Mouse (Mus musculus) midbrain, embryonic 14.5 days (tissue): ENCODE measurements at regions not wholly inside any gene's neighbourhood (a gene's known extent, or its start where the extent isn't known, plus 50 kb on each side); places are given as distances from the start of the nearest gene placed in this dataset.

Experiments used
- ATAC-seq: fragments of 200-750 bp; cut with Nextera tagmentation; 2 replicates; pipeline ENCODE4 v1.8.0; 2017; ENCODE audit warnings: moderate number of reproducible peaks, moderate library complexity; ENCODE audit not compliant: low FRiP score, low TSS enrichment
- DNase-seq: peaks from one replicate; pipeline ENCODE4 v3.0.0-alpha.2; 2015
- H3K27ac ChIP-seq: fragments of 300-500 bp; sonication (generic); replicated peaks from 2 replicates; pipeline ENCODE4 v1.5.1; 2014; ENCODE audit warnings: mild to moderate bottlenecking, low read depth, low read length, moderate library complexity
- H3K27me3 ChIP-seq: fragments of 300-500 bp; sonication (generic); 2 replicates; pipeline ENCODE4 v1.6.1; 2014; ENCODE audit warnings: low read length, control low read depth, mixed read lengths; ENCODE audit not compliant: control insufficient read depth, insufficient read depth
- H3K36me3 ChIP-seq: fragments of 300-500 bp; sonication (generic); 2 replicates; pipeline ENCODE4 v1.6.1; 2014; ENCODE audit warnings: low read length, control low read depth; ENCODE audit not compliant: control insufficient read depth, insufficient read depth
- H3K4me1 ChIP-seq: fragments of 300-500 bp; sonication (generic); 2 replicates; pipeline ENCODE4 v1.6.1; 2014; ENCODE audit warnings: mild to moderate bottlenecking, antibody characterized with exemption, low read length, control low read depth; ENCODE audit not compliant: control insufficient read depth, insufficient read depth
- H3K4me2 ChIP-seq: fragments of 300-500 bp; sonication (generic); 2 replicates; pipeline ENCODE4 v1.6.1; 2014; ENCODE audit warnings: mild to moderate bottlenecking, low read length, moderate library complexity
- H3K4me3 ChIP-seq: fragments of 300-500 bp; sonication (generic); replicated peaks from 2 replicates; pipeline ENCODE4 v1.5.1; 2014; ENCODE audit warnings: low read depth, low read length
- H3K9ac ChIP-seq: fragments of 300-500 bp; sonication (generic); replicated peaks from 2 replicates; pipeline ENCODE4 v1.6.1; 2014; ENCODE audit warnings: mild to moderate bottlenecking, low read length, moderate library complexity
- H3K9me3 ChIP-seq: fragments of 300-500 bp; sonication (generic); 2 replicates; pipeline ENCODE4 v1.6.1; 2016; ENCODE audit warnings: low read length, control low read depth, mixed read lengths; ENCODE audit not compliant: control insufficient read depth
- WGBS: fragments of 180-500 bp; shearing (Covaris S2); extraction: QIAGEN DNeasy Blood & Tissue Kit; methylation state at CpG from one replicate; pipeline ENCODE4 v1.1.7; 2014; 5-methylcytosine and 5-hydroxymethylcytosine counted together

DNA sequence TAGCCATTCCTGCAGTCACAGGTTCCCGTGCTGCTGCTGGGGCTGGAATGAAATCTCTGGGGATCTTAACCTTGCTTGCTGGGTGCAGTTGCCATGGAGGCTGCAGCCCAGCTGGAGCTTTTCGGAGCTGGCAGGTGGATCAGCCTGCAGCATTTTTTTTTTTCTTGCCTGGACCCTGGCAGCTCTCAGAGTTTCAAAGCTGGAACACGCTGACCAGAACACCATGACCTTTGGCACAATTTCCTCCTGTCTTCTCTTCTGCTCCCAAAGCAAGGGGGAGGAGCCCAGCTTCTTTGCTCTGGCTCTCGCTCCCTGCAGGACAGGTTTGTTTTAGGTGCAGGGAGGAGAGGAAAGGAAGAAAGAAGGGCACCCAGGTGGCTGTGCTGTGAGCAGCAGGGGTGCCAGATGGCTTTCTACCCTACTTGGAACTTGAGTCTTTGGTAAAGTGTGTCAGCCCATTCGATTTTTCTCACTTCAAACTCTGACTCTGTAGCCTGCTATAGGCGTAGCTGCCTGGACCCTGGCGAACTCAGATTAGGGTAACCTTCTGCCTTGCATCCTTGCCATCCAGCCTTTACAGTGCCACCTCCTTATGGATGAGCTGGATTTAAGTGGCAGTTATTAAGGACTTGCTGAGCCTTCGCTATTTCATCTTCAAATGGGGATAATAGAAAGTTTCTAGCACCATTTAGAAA lies 1372.6 kb upstream of the A1bg start:
- Histone ChIP-seq H3K4me3 (no peak overlapping the region), H3K27me3 (no peaks in the 10 kb centered on the region), H3K4me2 (no peak overlapping the region), H3K27ac (no peak overlapping the region), H3K4me1 (no peaks in the 10 kb centered on the region), H3K36me3 (no peaks in the 10 kb centered on the region), H3K9me3 (no peaks in the 10 kb centered on the region), H3K9ac (no peak overlapping the region)
- DNase-seq = peak; percentile 18
- no peak for ATAC-seq
- 31% methylated on average over 8 of the region's 8 CpGs for WGBS

DNA sequence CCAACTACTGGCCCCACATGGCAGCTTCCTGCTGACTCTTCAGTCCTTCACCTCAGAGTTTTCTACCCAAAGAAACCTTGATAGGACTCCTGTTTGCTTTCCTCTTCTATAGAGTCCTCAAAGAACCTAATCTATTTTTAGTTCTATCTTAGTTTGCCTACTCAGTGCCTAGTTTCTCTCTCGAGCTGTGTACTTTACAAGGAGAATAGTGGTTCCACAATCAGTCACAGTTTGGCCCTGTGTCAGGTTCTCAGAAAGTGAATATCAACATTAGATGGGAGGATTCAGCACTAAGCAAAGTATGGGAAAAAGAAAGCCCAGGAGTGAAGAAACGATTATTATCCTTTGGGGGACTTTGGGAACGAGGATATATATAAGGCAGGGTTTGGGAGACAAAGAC lies 1372.0 kb upstream of the A1bg start:
- Histone ChIP-seq H3K36me3 (no peaks in the 10 kb centered on the region), H3K9ac (no peak overlapping the region), H3K4me3 (no peak overlapping the region), H3K4me1 (no peaks in the 10 kb centered on the region), H3K9me3 (no peaks in the 10 kb centered on the region), H3K27ac (no peak overlapping the region), H3K27me3 (no peaks in the 10 kb centered on the region), H3K4me2 (no peak overlapping the region)
- ATAC-seq (no peak), DNase-seq (no peak)
- 57% methylated on average over 3 of the region's 3 CpGs for WGBS

DNA sequence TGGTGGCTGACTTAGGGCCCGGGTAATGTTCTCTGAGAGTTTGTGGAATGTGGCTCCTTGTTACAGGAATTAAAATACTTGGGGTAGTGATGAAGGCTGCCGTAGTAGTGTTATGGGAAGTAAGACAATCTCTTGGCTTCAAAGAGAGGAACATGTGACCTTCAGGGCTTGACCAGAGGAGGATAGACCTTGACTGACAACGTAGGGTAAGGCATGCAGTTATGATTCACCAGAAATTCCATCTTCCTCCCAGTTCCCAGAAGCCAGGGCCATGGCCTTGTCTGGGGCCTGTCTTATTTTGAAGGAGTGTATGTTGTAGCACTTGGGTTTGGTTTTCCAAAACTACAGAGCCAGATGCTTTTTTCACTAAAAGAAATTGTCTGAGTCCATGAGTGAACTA lies 1370.1 kb upstream of the A1bg start:
- no peaks in the 10 kb centered on the region for H3K36me3 ChIP-seq
- no peak for ATAC-seq
- H3K27me3 ChIP-seq = no peaks in the 10 kb centered on the region
- H3K4me3 ChIP-seq = no peak overlapping the region
- no peaks in the 10 kb centered on the region for H3K4me1 ChIP-seq
- no peak overlapping the region for H3K9ac ChIP-seq
- no peaks in the 10 kb centered on the region for H3K9me3 ChIP-seq
- WGBS = 90% methylated on average over 3 of the region's 3 CpGs
- no peak overlapping the region for H3K4me2 ChIP-seq
- DNase-seq = no peak
- H3K27ac ChIP-seq = no peak overlapping the region

DNA sequence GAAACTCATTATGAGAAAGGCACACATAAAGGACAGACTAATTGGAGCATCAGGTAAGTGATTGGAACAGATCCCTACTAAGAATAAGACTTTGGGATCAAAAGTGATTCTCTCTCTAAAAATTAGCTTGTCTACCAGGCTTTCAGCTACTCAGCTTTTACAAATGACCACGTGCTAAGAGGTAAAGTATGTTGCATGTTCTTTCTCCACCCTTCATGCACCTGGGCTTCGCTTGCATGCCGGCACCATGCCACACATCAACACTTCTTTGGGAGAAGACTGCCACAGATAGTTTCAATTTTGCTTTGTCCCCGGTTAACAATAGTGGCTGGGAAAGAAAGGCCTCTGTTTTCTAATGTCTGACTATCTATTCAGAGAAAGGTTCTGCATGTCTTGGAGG lies 1367.9 kb upstream of the A1bg start:
- Histone ChIP-seq H3K27ac (no peak overlapping the region), H3K4me1 (no peaks in the 10 kb centered on the region), H3K9me3 (no peaks in the 10 kb centered on the region), H3K9ac (no peak overlapping the region), H3K4me3 (no peak overlapping the region), H3K27me3 (no peaks in the 10 kb centered on the region), H3K4me2 (no peak overlapping the region), H3K36me3 (no peaks in the 10 kb centered on the region)
- WGBS = 88% methylated on average over 4 of the region's 4 CpGs
- ATAC-seq = no peak
- DNase-seq = no peak

DNA sequence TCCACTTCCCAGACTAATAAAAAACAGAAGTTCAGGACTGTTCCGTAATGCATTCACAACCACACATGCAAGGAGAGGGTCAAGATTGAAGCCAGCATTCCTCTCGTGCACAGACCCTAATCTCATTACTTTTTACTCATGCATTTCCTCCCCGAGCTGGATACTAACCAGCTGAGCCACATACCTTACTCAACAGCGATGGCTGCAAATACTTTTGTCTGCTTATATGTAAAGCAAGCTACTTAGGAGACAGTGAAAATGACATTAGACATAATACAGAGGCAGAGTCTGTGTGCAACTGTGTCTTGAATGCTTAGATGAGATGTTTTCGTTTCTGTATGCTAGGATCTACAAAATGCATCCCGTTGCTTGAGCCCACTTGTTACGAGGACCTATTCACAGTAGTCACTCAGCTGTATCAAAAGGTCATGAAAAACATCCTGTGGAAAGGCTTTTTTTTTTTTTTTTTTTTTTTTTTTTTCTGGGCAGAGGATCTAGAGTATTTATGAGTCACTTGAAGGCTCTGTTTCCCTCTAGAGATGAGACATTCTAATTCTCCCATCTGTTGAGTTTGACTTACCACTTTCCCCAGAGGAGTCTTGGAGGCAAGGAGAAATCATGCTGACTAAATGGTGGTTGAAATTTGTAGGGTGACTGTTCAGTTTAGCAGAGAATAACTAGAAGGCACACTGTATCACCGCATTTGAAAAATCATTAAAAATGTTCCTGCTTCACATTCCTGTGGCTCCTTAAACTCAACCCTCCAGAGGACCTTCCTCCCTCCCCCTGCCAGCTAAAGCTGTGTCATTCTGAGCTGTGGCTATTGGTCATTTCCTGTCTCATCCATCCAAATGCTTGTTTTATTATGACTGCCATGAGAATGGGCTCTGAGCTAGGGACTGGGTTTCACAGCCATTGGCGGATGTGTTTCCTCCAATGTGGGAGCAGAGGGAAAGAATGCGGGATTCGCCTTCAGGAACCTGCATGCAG lies 1364.1 kb upstream of the A1bg start:
- 34% methylated on average over 11 of the region's 11 CpGs for WGBS
- Histone ChIP-seq H3K9ac (no peak overlapping the region), H3K27me3 (no peaks in the 10 kb centered on the region), H3K4me2 (no peak overlapping the region), H3K9me3 (no peaks in the 10 kb centered on the region), H3K4me3 (no peak overlapping the region), H3K36me3 (no peaks in the 10 kb centered on the region), H3K27ac (no peak overlapping the region), H3K4me1 (0 out of 2 replicates have a peak, but pooled peaks cover 6% of the 10 kb centered on the region)
- no peak for DNase-seq
- ATAC-seq = no peak

DNA sequence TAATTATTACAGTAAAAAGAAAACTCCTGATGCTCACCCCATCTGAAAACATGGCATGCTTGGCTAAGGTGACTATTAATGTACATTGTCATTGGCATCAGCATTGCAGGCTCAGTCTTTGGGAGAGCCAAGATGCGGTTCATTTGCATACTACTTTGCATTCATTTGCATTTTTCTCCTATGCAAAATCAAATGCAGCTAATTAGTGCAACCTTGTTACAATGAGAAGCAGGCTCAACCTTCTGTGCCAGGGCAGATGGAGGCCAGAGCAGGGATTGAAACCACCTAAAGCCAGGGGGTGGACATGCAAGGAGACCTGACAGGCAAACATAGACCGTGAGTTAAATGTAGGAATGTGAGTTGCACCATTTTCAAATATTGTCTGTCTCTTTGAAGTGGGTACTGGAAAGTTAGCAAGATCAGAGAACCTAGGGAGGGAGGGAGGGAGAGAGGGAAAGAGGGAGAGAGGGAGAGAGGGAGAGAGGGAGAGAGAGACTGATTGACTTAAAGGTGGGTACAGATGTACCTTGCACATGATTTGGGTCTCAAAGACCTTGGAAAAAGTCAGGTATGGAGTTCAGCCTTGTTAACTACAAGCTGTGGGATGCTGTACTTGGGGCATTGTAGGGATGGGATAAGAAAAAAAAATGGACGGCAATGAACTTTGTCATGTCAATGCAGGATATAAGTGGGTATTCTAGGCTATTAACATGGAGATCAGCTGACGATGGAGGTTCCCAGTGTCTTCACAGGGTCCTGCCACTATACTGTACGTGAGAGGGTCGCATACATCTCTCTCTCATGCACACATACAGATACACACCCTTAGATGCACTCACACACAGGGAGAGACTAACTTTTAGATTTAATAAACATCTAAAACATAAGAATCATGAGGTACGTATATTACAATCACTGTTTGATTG lies 1362.1 kb upstream of the A1bg start:
- H3K27me3 ChIP-seq = no peaks in the 10 kb centered on the region
- DNase-seq (peak; percentile 65), ATAC-seq (peak; percentile 50; the same call in 1 of the 2 replicates)
- H3K27ac ChIP-seq = no peak overlapping the region
- H3K4me1 ChIP-seq = 0 out of 2 replicates have a peak, but pooled peaks cover 6% of the 10 kb centered on the region
- no peaks in the 10 kb centered on the region for H3K9me3 ChIP-seq
- no peak overlapping the region for H3K9ac ChIP-seq
- H3K4me2 ChIP-seq = no peak overlapping the region
- 85% methylated on average over 7 of the region's 7 CpGs for WGBS
- H3K4me3 ChIP-seq = no peak overlapping the region
- no peaks in the 10 kb centered on the region for H3K36me3 ChIP-seq

DNA sequence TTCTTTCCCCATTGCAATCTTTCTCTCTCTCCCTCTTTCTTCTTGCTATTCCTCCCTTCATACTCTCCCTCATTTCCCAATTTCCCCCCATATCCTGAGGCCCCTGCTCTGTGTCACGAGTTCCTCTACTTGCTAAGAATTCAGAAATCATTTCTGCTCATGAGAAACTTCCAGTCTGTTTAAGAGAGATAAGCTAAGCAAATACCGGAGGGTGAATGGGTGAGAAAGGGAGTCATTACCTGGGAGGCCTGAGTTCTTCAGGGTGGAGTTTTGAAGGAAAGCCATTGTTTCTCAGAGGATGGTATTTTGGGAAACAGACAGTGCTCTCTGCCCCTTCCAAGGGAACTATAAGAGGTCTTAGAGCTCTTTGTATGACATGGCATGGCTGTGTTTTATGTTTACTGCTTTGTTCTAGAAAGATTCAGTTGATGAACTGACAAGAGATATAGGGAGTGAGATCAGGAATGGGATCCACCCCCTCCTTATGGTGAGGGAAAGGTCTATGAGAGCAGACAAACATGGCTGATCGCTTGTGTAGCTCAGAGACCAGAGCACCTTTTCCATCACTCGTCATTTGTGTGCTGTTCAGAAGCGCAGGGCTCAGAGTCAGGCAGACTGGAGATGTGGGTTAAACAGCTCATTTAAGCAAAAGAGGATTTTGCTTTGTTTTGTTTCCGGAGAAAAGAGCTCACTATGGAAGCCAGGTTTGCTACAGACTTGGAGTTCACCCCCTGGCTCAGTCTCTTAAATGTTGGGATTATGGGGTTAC lies 1361.0 kb upstream of the A1bg start:
- H3K36me3 ChIP-seq = no peaks in the 10 kb centered on the region
- H3K27me3 ChIP-seq = no peaks in the 10 kb centered on the region
- no peak overlapping the region for H3K27ac ChIP-seq
- no peak overlapping the region for H3K9ac ChIP-seq
- no peaks in the 10 kb centered on the region for H3K9me3 ChIP-seq
- H3K4me1 ChIP-seq = 0 out of 2 replicates have a peak, but pooled peaks cover 6% of the 10 kb centered on the region
- H3K4me3 ChIP-seq = no peak overlapping the region
- DNase-seq (peak; percentile 15), ATAC-seq (no peak)
- no peak overlapping the region for H3K4me2 ChIP-seq
- 68% methylated on average over 6 of the region's 6 CpGs for WGBS

DNA sequence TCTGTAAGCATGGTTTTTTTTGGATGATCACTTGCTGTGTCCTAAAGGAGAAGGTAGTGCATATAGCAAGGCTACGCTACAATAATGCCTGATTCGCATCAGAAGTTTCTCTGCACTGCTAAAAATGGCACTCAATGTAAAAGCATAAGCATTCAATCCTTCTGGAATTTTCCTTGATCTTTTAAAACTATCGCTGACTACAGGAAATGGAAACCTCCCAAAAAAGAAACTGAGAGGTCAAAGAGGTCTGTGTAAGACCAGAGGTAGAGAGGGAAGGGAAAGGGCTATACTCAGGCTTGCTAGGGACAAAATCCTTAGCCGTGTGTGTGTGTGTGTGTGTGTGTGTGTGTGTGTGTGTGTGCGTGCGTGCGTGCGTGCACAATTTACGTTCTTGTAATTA lies 1359.8 kb upstream of the A1bg start:
- no peak overlapping the region for H3K9ac ChIP-seq
- ATAC-seq = no peak
- no peak overlapping the region for H3K4me3 ChIP-seq
- H3K4me2 ChIP-seq = no peak overlapping the region
- H3K4me1 ChIP-seq = 0 out of 2 replicates have a peak, but pooled peaks cover 6% of the 10 kb centered on the region
- no peak overlapping the region for H3K27ac ChIP-seq
- no peak for DNase-seq
- WGBS = 91% methylated on average over 9 of the region's 9 CpGs
- H3K9me3 ChIP-seq = no peaks in the 10 kb centered on the region
- H3K36me3 ChIP-seq = no peaks in the 10 kb centered on the region
- H3K27me3 ChIP-seq = no peaks in the 10 kb centered on the region
